Mouse (Mus musculus): ENCODE results near the gene Tmem56. TPM values are rescaled to one million over a fixed set of nuclear protein-coding genes. Genes with fewer than 3 reads are reported as not detected.
A peak's percentile ranks its signal among the peaks of the same experiment; 100 is the strongest.

The Tmem56 gene
- total and polyA plus RNA-seq, 2 experiments, result 24.1 to 150 TPM

- Histone ChIP-seq H3K9ac (ENCODE audit: low read depth, low read length) (no peak overlapping the region), H3K36me3 (ENCODE audit: control insufficient read depth, insufficient read depth, low read length) (no peaks in the 10 kb centered on the region), H3K27me3 (ENCODE audit: control insufficient read depth, insufficient read depth, low read length) (no peaks in the 10 kb centered on the region), H3K27ac (replicated peaks; ENCODE audit: insufficient read depth, low read depth, low read length) (peak overlapping the region; percentile 79), H3K4me1 (ENCODE audit: control insufficient read depth, insufficient read depth, low read length) (peaks cover 16% of the 10 kb centered on the region), H3K79me2 (ENCODE audit: control insufficient read depth, insufficient read depth, low read length) (no peaks in the 10 kb centered on the region; the same call in 1 of the 2 replicates), H3K4me3 (ENCODE audit: insufficient read depth, low read depth, low read length) (no peak overlapping the region)
- TF ChIP-seq POLR2A (IDR thresholded peaks at IDR 0.05; ENCODE audit: extremely low read depth, insufficient read depth, low read length) (no peak), CTCF (IDR thresholded peaks at IDR 0.05; ENCODE audit: low read depth, low read length) (no peak)
- DNase-seq (ENCODE audit: extremely low read depth, low read depth, low spot score), result peak; percentile 94
- 30% methylated on average over 7 of the region's 7 CpGs for WGBS
Observed at GRCm38 (mm10) chr3:121187510-121187909, 95.4 kb downstream of the Tmem56 start.

DNA sequence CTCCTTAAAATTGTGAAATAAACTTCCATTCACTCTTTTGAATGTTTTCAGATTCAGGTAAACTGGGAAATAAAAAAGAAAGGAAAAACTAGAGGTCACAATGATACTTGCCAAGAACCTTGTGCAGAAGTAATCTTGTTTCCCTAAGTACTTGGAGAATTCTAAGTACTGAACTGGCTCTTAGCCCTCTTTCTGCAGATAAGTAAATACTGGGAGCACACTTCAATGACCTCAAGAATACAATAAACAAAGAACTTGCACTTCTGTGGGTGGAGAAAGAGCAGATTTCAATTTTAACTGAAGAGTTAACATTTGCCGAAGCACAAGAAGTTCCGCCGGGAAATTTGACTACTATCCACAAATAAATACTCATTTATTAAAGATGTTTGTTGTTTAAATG lies 96.0 kb downstream of the Tmem56 start:
- Histone ChIP-seq H3K4me1 (ENCODE audit: control insufficient read depth, insufficient read depth, low read length) (peaks cover 16% of the 10 kb centered on the region), H3K4me3 (ENCODE audit: insufficient read depth, low read depth, low read length) (no peak overlapping the region), H3K79me2 (ENCODE audit: control insufficient read depth, insufficient read depth, low read length) (no peaks in the 10 kb centered on the region; the same call in 1 of the 2 replicates), H3K36me3 (ENCODE audit: control insufficient read depth, insufficient read depth, low read length) (no peaks in the 10 kb centered on the region), H3K27ac (replicated peaks; ENCODE audit: insufficient read depth, low read depth, low read length) (no peak overlapping the region; the same call in 1 of the 2 replicates), H3K9ac (ENCODE audit: low read depth, low read length) (no peak overlapping the region), H3K27me3 (ENCODE audit: control insufficient read depth, insufficient read depth, low read length) (no peaks in the 10 kb centered on the region)
- peak; percentile 99 for DNase-seq (ENCODE audit: extremely low read depth, low read depth, low spot score)
- TF ChIP-seq POLR2A (IDR thresholded peaks at IDR 0.05; ENCODE audit: extremely low read depth, insufficient read depth, low read length) (no peak), CTCF (IDR thresholded peaks at IDR 0.05; ENCODE audit: low read depth, low read length) (no peak)
- WGBS, result 7% methylated on average over 3 of the region's 3 CpGs

DNA sequence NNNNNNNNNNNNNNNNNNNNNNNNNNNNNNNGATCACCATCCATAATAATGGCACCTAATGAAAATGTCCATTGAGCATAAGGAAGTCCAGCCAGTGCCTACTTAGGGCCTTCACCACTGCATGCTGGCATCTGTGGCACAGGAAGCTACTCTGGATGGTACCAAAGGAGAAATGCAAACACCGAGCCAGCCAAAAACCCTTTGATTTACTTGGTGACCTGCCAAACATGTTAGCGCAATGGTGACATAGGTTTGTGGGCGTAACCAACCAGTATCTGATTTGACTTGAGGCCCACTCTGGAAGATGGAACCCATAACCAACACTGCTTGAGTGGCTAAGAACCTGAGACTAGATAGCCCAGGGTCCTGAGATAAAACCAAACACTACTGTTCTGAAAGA lies 97.7 kb downstream of the Tmem56 start:
- H3K27me3 ChIP-seq (ENCODE audit: control insufficient read depth, insufficient read depth, low read length), result no peaks in the 10 kb centered on the region
- H3K79me2 ChIP-seq (ENCODE audit: control insufficient read depth, insufficient read depth, low read length), result no peaks in the 10 kb centered on the region; the same call in 1 of the 2 replicates
- H3K36me3 ChIP-seq (ENCODE audit: control insufficient read depth, insufficient read depth, low read length), result no peaks in the 10 kb centered on the region
- peaks cover 16% of the 10 kb centered on the region for H3K4me1 ChIP-seq (ENCODE audit: control insufficient read depth, insufficient read depth, low read length)
- no peak for TF ChIP-seq POLR2A (IDR thresholded peaks at IDR 0.05; ENCODE audit: extremely low read depth, insufficient read depth, low read length)
- no peak for TF ChIP-seq CTCF (IDR thresholded peaks at IDR 0.05; ENCODE audit: low read depth, low read length)
- DNase-seq (ENCODE audit: extremely low read depth, low read depth, low spot score), result peak; percentile 98
- peak overlapping the region; percentile 68 for H3K27ac ChIP-seq (replicated peaks; ENCODE audit: insufficient read depth, low read depth, low read length)
- no peak overlapping the region for H3K9ac ChIP-seq (ENCODE audit: low read depth, low read length)
- H3K4me3 ChIP-seq (ENCODE audit: insufficient read depth, low read depth, low read length), result no peak overlapping the region
- WGBS, result 25% methylated on average over 3 of the region's 3 CpGs

GRCm38 (mm10) chr3:121176011-121176410 lies 106.9 kb downstream of the Tmem56 start:
- no peaks in the 10 kb centered on the region for H3K36me3 ChIP-seq (ENCODE audit: control insufficient read depth, insufficient read depth, low read length)
- H3K9ac ChIP-seq (ENCODE audit: low read depth, low read length), result no peak overlapping the region
- peak; percentile 60 for DNase-seq (ENCODE audit: extremely low read depth, low read depth, low spot score)
- no peak for TF ChIP-seq CTCF (IDR thresholded peaks at IDR 0.05; ENCODE audit: low read depth, low read length)
- TF ChIP-seq POLR2A (IDR thresholded peaks at IDR 0.05; ENCODE audit: extremely low read depth, insufficient read depth, low read length), result no peak
- peaks cover 16% of the 10 kb centered on the region for H3K4me1 ChIP-seq (ENCODE audit: control insufficient read depth, insufficient read depth, low read length)
- no peaks in the 10 kb centered on the region for H3K27me3 ChIP-seq (ENCODE audit: control insufficient read depth, insufficient read depth, low read length)
- H3K79me2 ChIP-seq (ENCODE audit: control insufficient read depth, insufficient read depth, low read length), result no peaks in the 10 kb centered on the region
- 91% methylated on average over 1 of the region's 1 CpGs for WGBS
- H3K27ac ChIP-seq (replicated peaks; ENCODE audit: insufficient read depth, low read depth, low read length), result no peak overlapping the region
- H3K4me3 ChIP-seq (ENCODE audit: insufficient read depth, low read depth, low read length), result no peak overlapping the region

GRCm38 (mm10) chr3:121174248-121174945 lies 108.5 kb downstream of the Tmem56 start:
- H3K27ac ChIP-seq (replicated peaks; ENCODE audit: insufficient read depth, low read depth, low read length), result peak overlapping the region; percentile 95
- H3K36me3 ChIP-seq (ENCODE audit: control insufficient read depth, insufficient read depth, low read length), result no peaks in the 10 kb centered on the region
- peaks cover 21% of the 10 kb centered on the region for H3K4me1 ChIP-seq (ENCODE audit: control insufficient read depth, insufficient read depth, low read length)
- no peaks in the 10 kb centered on the region for H3K27me3 ChIP-seq (ENCODE audit: control insufficient read depth, insufficient read depth, low read length)
- H3K79me2 ChIP-seq (ENCODE audit: control insufficient read depth, insufficient read depth, low read length), result no peaks in the 10 kb centered on the region
- TF ChIP-seq POLR2A (IDR thresholded peaks at IDR 0.05; ENCODE audit: extremely low read depth, insufficient read depth, low read length), result no peak
- no peak for TF ChIP-seq CTCF (IDR thresholded peaks at IDR 0.05; ENCODE audit: low read depth, low read length)
- 17% methylated on average over 9 of the region's 9 CpGs for WGBS
- H3K9ac ChIP-seq (ENCODE audit: low read depth, low read length), result no peak overlapping the region
- peak; percentile 100 for DNase-seq (ENCODE audit: extremely low read depth, low read depth, low spot score)
- no peak overlapping the region for H3K4me3 ChIP-seq (ENCODE audit: insufficient read depth, low read depth, low read length)

DNA sequence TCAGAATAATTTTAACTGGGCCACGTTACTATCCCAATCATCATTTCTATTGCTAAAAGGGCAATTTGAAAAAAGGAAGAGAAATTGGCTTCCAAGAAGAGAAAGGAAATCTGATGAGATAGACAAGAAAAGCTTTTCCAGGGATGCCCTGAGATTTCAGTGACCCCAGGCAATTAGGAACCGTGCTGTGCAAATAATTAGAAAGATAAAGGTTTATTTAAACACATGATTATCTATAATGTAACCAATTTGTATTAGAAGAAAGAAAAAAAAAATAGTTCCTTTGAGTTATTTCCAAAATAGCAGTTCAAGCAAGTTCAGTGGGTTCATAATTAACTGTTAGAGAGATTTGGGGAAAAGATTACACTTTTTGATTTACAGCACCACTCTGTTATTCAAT lies 110.2 kb downstream of the Tmem56 start:
- no peak overlapping the region for H3K27ac ChIP-seq (replicated peaks; ENCODE audit: insufficient read depth, low read depth, low read length)
- DNase-seq (ENCODE audit: extremely low read depth, low read depth, low spot score), result peak; percentile 67
- H3K27me3 ChIP-seq (ENCODE audit: control insufficient read depth, insufficient read depth, low read length), result no peaks in the 10 kb centered on the region
- no peaks in the 10 kb centered on the region for H3K79me2 ChIP-seq (ENCODE audit: control insufficient read depth, insufficient read depth, low read length)
- no peak overlapping the region for H3K4me3 ChIP-seq (ENCODE audit: insufficient read depth, low read depth, low read length)
- H3K9ac ChIP-seq (ENCODE audit: low read depth, low read length), result no peak overlapping the region
- H3K4me1 ChIP-seq (ENCODE audit: control insufficient read depth, insufficient read depth, low read length), result peaks cover 33% of the 10 kb centered on the region
- WGBS, result 19% methylated on average over 2 of the region's 2 CpGs
- no peaks in the 10 kb centered on the region for H3K36me3 ChIP-seq (ENCODE audit: control insufficient read depth, insufficient read depth, low read length)
- TF ChIP-seq POLR2A (IDR thresholded peaks at IDR 0.05; ENCODE audit: extremely low read depth, insufficient read depth, low read length) (no peak), CTCF (IDR thresholded peaks at IDR 0.05; ENCODE audit: low read depth, low read length) (no peak)
